Mouse (Mus musculus): ENCODE measurements at regions not wholly inside any gene's neighbourhood (a gene's known extent, or its start where the extent isn't known, plus 50 kb on each side); places are given as distances from the start of the nearest gene placed in this dataset. TPM values are rescaled to one million over a fixed set of nuclear protein-coding genes. Genes with fewer than 3 reads are reported as not detected.

DNA sequence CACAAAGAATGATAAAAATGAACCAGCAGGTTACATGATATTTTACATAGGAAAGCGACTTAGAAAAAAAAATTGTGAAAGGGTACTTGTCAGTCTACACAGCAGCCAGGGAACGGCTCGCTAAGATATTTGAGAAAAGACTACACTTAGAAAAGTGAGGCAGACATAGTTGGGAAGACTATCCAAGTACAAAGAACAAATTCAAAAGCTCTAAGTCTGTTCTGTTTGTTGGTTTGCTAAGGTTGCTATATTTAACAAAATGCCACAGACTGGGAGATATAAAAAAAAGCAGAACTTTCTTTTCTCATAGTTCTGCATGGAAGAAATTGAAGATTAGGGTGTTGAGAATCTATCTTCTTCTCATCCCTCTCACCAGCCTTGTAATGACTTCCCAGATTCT lies 583.5 kb downstream of the Utrn start:
- WGBS (ENCODE audit: insufficient replicate concordance), result 84% methylated on average over 3 of the region's 3 CpGs
- Histone ChIP-seq H3K27me3 (ENCODE audit: insufficient read depth, low read length) (no peaks in the 10 kb centered on the region), H3K4me3 (ENCODE audit: low read depth, low read length) (no peak overlapping the region), H3K9ac (replicated peaks) (no peak overlapping the region), H3K4me2 (ENCODE audit: low read depth, low read length) (no peak overlapping the region), H3K4me1 (ENCODE audit: insufficient read depth) (no peaks in the 10 kb centered on the region), H3K36me3 (replicated peaks; ENCODE audit: insufficient read depth, low read length) (no peaks in the 10 kb centered on the region), H3K27ac (ENCODE audit: low read depth) (no peak overlapping the region), H3K9me3 (ENCODE audit: low read length) (no peaks in the 10 kb centered on the region)
- TF ChIP-seq CTCF (IDR thresholded peaks at IDR 0.05; ENCODE audit: low read depth) (no peak), EP300 (IDR thresholded peaks at IDR 0.05; ENCODE audit: low read depth) (no peak)
- ATAC-seq (no peak), DNase-seq (no peak)

DNA sequence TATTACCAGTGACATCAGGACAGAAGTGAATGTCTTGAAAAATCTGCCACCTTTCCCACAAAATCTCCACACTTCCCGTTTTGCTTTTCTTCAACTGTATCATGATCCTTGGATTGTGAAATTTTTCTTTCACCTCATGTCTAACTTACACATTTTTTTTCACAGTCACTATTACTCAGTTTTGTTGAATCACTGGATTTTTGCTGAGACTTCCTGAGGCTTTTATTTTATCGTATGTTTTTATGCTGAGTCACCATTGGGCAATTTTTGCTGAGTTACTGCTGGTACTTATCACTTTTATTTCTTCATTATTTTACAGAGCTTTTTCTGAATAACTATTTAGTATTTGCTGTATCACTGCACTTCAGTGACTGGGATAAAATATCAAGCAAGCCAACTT lies 570.3 kb downstream of the Utrn start:
- DNase-seq, result no peak
- H3K27me3 ChIP-seq (ENCODE audit: insufficient read depth, low read length), result no peaks in the 10 kb centered on the region
- TF ChIP-seq EP300 (IDR thresholded peaks at IDR 0.05; ENCODE audit: low read depth), result no peak
- no peak for TF ChIP-seq CTCF (IDR thresholded peaks at IDR 0.05; ENCODE audit: low read depth)
- H3K36me3 ChIP-seq (replicated peaks; ENCODE audit: insufficient read depth, low read length), result no peaks in the 10 kb centered on the region
- no peak overlapping the region for H3K4me2 ChIP-seq (ENCODE audit: low read depth, low read length)
- no peak overlapping the region for H3K9ac ChIP-seq (replicated peaks)
- no peak overlapping the region for H3K27ac ChIP-seq (ENCODE audit: low read depth)
- H3K4me1 ChIP-seq (ENCODE audit: insufficient read depth), result no peaks in the 10 kb centered on the region
- 46% methylated on average over 2 of the region's 2 CpGs for WGBS (ENCODE audit: insufficient replicate concordance)
- H3K9me3 ChIP-seq (ENCODE audit: low read length), result no peaks in the 10 kb centered on the region
- no peak for ATAC-seq
- H3K4me3 ChIP-seq (ENCODE audit: low read depth, low read length), result no peak overlapping the region

DNA sequence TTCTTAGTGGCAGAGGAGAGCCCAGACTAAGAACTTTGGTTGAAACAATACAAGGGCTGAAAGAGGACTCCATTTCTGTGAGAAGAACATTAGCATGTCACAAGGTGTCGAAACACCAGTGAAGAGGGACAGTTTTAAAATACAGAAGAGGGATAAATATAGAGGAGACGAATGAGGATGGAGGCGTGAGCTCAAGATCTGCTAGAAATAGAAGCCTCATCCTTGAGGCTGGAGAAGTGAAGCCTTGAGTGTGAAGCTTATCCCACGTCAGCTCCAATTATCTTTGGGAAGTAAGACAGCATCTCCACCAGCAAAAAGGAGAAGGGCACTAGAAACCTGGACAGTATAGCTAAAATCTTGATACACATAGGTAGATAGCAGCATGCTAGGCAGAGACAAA lies 566.8 kb downstream of the Utrn start:
- 73% methylated on average over 4 of the region's 4 CpGs for WGBS (ENCODE audit: insufficient replicate concordance)
- H3K27ac ChIP-seq (ENCODE audit: low read depth), result no peak overlapping the region
- TF ChIP-seq CTCF (IDR thresholded peaks at IDR 0.05; ENCODE audit: low read depth) (no peak), EP300 (IDR thresholded peaks at IDR 0.05; ENCODE audit: low read depth) (no peak)

DNA sequence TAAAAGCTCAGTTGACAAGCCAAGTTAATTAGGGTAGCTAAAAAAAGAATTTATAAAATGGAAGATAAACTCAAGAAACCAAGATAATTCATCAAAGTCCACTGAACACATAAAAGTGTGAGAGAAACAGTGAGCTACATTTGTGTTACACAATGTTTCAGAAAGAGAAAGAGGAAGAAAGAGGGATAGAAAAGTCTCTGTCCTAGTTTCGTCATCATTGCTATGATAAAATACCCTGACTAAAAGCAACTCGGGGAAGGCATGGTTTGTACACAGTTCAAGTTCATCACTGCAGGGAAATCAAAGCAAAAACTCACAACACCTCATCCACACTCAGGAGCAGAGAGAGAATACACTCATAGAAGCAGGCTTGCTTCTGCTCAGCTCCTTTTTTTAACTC lies 548.9 kb downstream of the Utrn start:
- H3K9ac ChIP-seq (replicated peaks), result no peak overlapping the region
- H3K27me3 ChIP-seq (ENCODE audit: insufficient read depth, low read length), result no peaks in the 10 kb centered on the region
- DNase-seq (no peak), ATAC-seq (no peak)
- 50% methylated on average over 2 of the region's 2 CpGs for WGBS (ENCODE audit: insufficient replicate concordance)
- no peaks in the 10 kb centered on the region for H3K36me3 ChIP-seq (replicated peaks; ENCODE audit: insufficient read depth, low read length)
- no peak overlapping the region for H3K27ac ChIP-seq (ENCODE audit: low read depth)
- no peaks in the 10 kb centered on the region for H3K9me3 ChIP-seq (ENCODE audit: low read length)
- TF ChIP-seq EP300 (IDR thresholded peaks at IDR 0.05; ENCODE audit: low read depth), result no peak
- TF ChIP-seq CTCF (IDR thresholded peaks at IDR 0.05; ENCODE audit: low read depth), result no peak
- no peaks in the 10 kb centered on the region for H3K4me1 ChIP-seq (ENCODE audit: insufficient read depth)
- H3K4me2 ChIP-seq (ENCODE audit: low read depth, low read length), result no peak overlapping the region
- no peak overlapping the region for H3K4me3 ChIP-seq (ENCODE audit: low read depth, low read length)

More for the DNA sequence above, 566.8 kb downstream of the Utrn start:
- H3K4me3 ChIP-seq (ENCODE audit: low read depth, low read length), result no peak overlapping the region
- no peaks in the 10 kb centered on the region for H3K27me3 ChIP-seq (ENCODE audit: insufficient read depth, low read length)
- H3K4me2 ChIP-seq (ENCODE audit: low read depth, low read length), result no peak overlapping the region
- no peak for DNase-seq
- no peak overlapping the region for H3K9ac ChIP-seq (replicated peaks)
- no peaks in the 10 kb centered on the region for H3K4me1 ChIP-seq (ENCODE audit: insufficient read depth)
- H3K9me3 ChIP-seq (ENCODE audit: low read length), result no peaks in the 10 kb centered on the region
- ATAC-seq, result no peak
- H3K36me3 ChIP-seq (replicated peaks; ENCODE audit: insufficient read depth, low read length), result no peaks in the 10 kb centered on the region

Small RNAs in the stretch of these regions (microRNA-seq; reads per million reads assigned to microRNA genes)
- not detected for gene Gm22194
